Mouse (Mus musculus) lung, postnatal 0 days (tissue): ENCODE measurements around the gene Vstm4.
A peak's percentile ranks its signal among the peaks of the same experiment; 100 is the strongest.

Source experiments
- CTCF ChIP-seq: IDR thresholded peaks from 2 replicates; pipeline ENCODE4 v1.5.1; 2016; ENCODE audit warnings: antibody characterized with exemption, mild to moderate bottlenecking
- EP300 ChIP-seq: IDR thresholded peaks from 2 replicates; pipeline ENCODE4 v1.6.1; 2016; ENCODE audit warnings: antibody characterized with exemption, mild to moderate bottlenecking, control low read depth

DNA sequence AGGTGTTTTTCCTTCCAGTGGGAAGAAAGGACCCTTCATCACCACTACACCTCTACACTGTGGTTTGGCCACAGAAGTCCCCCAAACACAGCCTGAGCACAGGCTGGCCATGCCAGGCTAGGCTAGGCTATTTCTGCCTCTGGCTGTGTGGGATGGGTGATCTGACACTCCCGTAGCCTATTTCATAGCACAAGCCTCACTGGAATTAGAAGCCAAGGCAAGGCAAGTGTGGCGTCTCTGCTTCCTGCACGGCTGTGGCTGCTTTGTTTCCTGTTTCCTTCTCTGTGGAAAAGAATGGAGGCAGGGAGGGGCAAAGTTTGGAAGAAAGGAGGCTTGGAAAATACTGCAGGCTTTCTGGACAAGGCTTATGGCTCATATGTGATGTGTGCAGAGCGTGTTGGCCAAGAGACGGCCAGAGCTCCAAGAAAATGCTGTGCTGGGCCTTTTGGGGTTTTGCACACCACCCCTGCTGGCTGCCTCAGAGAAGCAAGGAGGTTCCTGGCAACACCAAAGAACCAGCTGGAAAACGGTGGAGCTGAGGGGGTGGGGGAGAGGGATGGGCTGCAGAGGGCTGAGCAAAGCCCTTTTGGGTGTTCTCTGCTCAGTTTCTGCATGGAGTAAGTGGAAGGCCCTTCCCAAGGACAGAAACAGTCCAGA is 28.4 kb upstream of the Vstm4 start:
- TF ChIP-seq CTCF (peak; percentile 33), EP300 (no peak)
